Mouse (Mus musculus) lung, adult 10 weeks (tissue): ENCODE data around the gene Tomm20. TPM values are rescaled to one million over a fixed set of nuclear protein-coding genes. Genes with fewer than 3 reads are reported as not detected.

Experiments
- polyA plus RNA-seq: library from polyadenylated mRNA; stranded (reverse); fragments of 350-450 nt; fragmentation: Illumina TruSeq; extraction: RNeasy Lipid Tissue Mini Kit (QIAGEN cat#74804); gene quantifications from one replicate; pipeline ENCODE4 v1.2.3, GENCODE M21; 2014; ENCODE audit warnings: low read depth, low replicate concordance; ENCODE audit not compliant: insufficient read depth

Tomm20 gene
- 86.7 TPM for polyA plus RNA-seq

DNA sequence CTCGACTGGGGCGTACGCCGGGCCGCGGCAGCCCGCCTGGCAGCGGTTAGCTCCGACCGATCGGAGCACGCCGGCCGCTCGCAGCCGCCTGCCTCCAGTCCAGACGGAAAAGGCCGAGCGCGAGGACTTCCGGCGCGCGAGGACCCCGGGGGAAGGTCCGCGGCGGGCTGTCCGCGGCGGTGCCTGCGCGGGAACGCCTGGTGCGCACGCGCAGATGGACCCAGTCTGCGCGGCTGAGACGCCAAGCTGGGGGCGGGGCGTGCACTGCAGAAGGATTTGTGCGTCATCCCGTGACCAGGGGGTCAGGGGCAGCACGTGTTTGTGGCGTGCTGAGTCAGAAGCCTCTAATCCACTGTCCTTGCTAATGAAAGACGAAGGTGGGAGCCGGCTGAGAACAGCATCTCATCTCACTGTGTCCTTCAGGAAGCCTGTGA, at the start of gene Tomm20:
Gene Tomm20 (minus strand): TSS at position 115 of the 434 bp plus-strand sequence.

DNA sequence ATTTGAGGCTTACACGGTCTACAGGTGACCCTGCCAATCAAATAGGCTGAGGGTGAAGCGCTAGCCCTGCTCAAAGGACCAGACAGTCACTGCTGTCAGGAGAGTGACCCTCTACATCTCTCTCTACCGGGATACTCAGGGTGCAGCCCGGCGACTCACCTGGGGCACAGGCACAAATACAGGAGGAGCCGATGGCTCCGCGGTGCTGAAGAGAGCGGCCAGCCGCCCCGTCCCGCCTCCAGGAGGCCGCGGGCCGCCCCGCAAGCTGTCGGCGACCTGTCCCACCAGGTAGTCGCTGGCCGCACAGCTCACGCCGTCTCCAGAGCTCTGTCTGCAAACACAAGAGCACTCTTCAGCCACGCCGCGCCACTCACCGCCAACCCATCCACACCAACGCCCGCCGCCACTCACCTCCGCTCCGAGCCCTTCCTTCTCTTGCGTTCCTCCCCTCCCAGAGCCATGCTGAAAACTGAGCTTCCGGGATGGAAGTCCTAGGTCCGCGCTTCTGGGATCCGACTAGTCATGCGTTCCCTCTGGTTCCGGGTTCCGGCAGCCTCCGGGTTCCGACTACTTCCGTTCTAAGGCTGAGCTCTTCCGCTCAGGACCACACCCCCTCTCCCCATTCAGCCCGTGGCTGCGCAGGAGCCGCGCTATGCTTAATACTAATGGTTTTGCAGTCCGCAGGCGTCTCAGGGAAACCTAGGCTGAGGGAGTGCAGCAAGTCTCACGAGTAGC, 25.1 kb upstream of the Tomm20 start, which contains the start of gene Rbm34:
Gene Rbm34 (minus strand): TSS at position 493 of the 735 bp plus-strand sequence.

Other genes with a start within 250 kb of the Tomm20 start
- gene Rbm34, start 25.2 kb upstream of the Tomm20 start, polyA plus RNA-seq, result 9.4 TPM
- gene Pard3, start 118.0 kb upstream of the Tomm20 start, polyA plus RNA-seq, result 8.7 TPM